Mouse (Mus musculus) midbrain, postnatal 0 days (tissue): ENCODE results near the gene Shisa6. TPM values are rescaled to one million over a fixed set of nuclear protein-coding genes. Genes with fewer than 3 reads are reported as not detected.

Source experiments
- ATAC-seq: fragments of 200-750 bp; cut with Nextera tagmentation; 2 replicates; pipeline ENCODE4 v1.8.0; 2017; ENCODE audit warnings: moderate number of reproducible peaks, mild to moderate bottlenecking, moderate TSS enrichment, moderate library complexity; ENCODE audit not compliant: low FRiP score
- DNase-seq: peaks from one replicate; pipeline ENCODE4 v3.0.0-alpha.2; 2015; ENCODE audit warnings: low spot score
- H3K27ac ChIP-seq: fragments of 300-500 bp; sonication (generic); 2 replicates; pipeline ENCODE4 v1.5.1; 2014; ENCODE audit warnings: low read depth, mild to moderate bottlenecking, low read length, mixed read lengths
- H3K27me3 ChIP-seq: fragments of 300-500 bp; sonication (generic); 2 replicates; pipeline ENCODE4 v1.6.1; 2014; ENCODE audit warnings: low read length, control low read depth, mixed read lengths; ENCODE audit not compliant: insufficient read depth
- H3K36me3 ChIP-seq: fragments of 300-500 bp; sonication (generic); 2 replicates; pipeline ENCODE4 v1.6.1; 2014; ENCODE audit warnings: low read length, control low read depth, mixed read lengths; ENCODE audit not compliant: insufficient read depth
- H3K4me1 ChIP-seq: fragments of 300-500 bp; sonication (generic); 2 replicates; pipeline ENCODE4 v1.6.1; 2014; ENCODE audit warnings: mild to moderate bottlenecking, control low read depth, antibody characterized with exemption, low read length, mixed read lengths; ENCODE audit not compliant: insufficient read depth
- H3K4me2 ChIP-seq: fragments of 300-500 bp; sonication (generic); 2 replicates; pipeline ENCODE4 v1.6.1; 2014; ENCODE audit warnings: low read depth, mild to moderate bottlenecking, low read length, mixed read lengths; ENCODE audit not compliant: poor library complexity, severe bottlenecking
- H3K4me3 ChIP-seq: fragments of 300-500 bp; sonication (generic); 2 replicates; pipeline ENCODE4 v1.5.1; 2014; ENCODE audit warnings: low read depth, mild to moderate bottlenecking, low read length, moderate library complexity
- H3K9ac ChIP-seq: fragments of 300-500 bp; sonication (generic); replicated peaks from 2 replicates; pipeline ENCODE4 v1.6.1; 2014; ENCODE audit warnings: mild to moderate bottlenecking, low read length, moderate library complexity, mixed read lengths; ENCODE audit not compliant: poor library complexity, severe bottlenecking
- H3K9me3 ChIP-seq: fragments of 300-500 bp; sonication (generic); 2 replicates; pipeline ENCODE4 v1.6.1; 2016; ENCODE audit warnings: low read length, control low read depth
- CTCF ChIP-seq: IDR thresholded peaks from 2 replicates; pipeline ENCODE4 v1.5.1; 2016; ENCODE audit warnings: antibody characterized with exemption, mild to moderate bottlenecking
- WGBS: fragments of 180-500 bp; shearing (Covaris S2); extraction: QIAGEN DNeasy Blood & Tissue Kit; methylation state at CpG from one replicate; pipeline ENCODE4 v1.1.7; 2014; 5-methylcytosine and 5-hydroxymethylcytosine counted together
- polyA plus RNA-seq: library from polyadenylated mRNA; unstranded; fragments of >200 nt; fragmentation: Nextera tagmentation; extraction: Ambion mirVana; gene quantifications from 2 replicates; pipeline ENCODE4 v1.2.1, GENCODE M21; 2015
- total RNA-seq: library from RNA; depleted of rRNA; stranded (reverse); fragments of >200 nt; gene quantifications from 2 replicates; pipeline ENCODE4 v1.2.3, GENCODE M21; 2014

Gene Shisa6
- total and polyA plus RNA-seq, 2 experiments from 2014 or later = 2.1 to 8.0 TPM

DNA sequence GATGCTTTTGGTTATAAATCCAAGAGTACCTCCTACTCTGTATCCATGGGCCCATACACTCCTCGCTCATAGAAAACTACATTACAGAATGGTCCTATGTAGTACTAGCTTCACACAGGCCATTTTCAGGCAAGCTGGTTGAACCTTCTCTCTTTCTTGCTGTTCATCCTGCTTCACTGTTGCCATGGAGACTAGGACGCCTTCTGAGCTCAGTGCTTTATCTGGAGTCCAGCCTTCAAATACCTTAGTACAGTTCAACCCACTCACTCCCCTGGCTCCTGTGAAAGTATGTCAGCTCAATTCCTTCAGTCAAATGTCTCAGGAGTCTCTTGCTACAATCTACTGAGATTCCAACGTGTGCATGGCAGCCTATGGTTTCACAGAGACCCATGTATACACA is 154.0 kb downstream of the Shisa6 start:
- Histone ChIP-seq H3K9me3 (no peaks in the 10 kb centered on the region), H3K4me1 (no peaks in the 10 kb centered on the region; the same call in 1 of the 2 replicates), H3K27ac (no peak overlapping the region), H3K27me3 (no peaks in the 10 kb centered on the region), H3K9ac (no peak overlapping the region), H3K36me3 (no peaks in the 10 kb centered on the region), H3K4me2 (no peak overlapping the region), H3K4me3 (no peak overlapping the region)
- DNase-seq (peak; percentile 34), ATAC-seq (no peak)
- no peak for TF ChIP-seq CTCF
- WGBS = 55% methylated on average over 3 of the region's 3 CpGs

GRCm38 (mm10) chr11:66369764-66370163 is 156.0 kb downstream of the Shisa6 start:
- Histone ChIP-seq H3K9me3 (no peaks in the 10 kb centered on the region), H3K4me2 (no peak overlapping the region), H3K4me3 (no peak overlapping the region), H3K27me3 (no peaks in the 10 kb centered on the region), H3K9ac (no peak overlapping the region), H3K4me1 (no peaks in the 10 kb centered on the region; the same call in 1 of the 2 replicates), H3K36me3 (no peaks in the 10 kb centered on the region), H3K27ac (no peak overlapping the region)
- no peak for DNase-seq
- TF ChIP-seq CTCF = no peak
- 89% methylated on average over 4 of the region's 4 CpGs for whole genome bisulfite sequencing
- no peak for ATAC-seq

GRCm38 (mm10) chr11:66366809-66367685 is 158.7 kb downstream of the Shisa6 start:
- Histone ChIP-seq H3K36me3 (no peaks in the 10 kb centered on the region), H3K9ac (no peak overlapping the region), H3K9me3 (no peaks in the 10 kb centered on the region), H3K4me2 (no peak overlapping the region), H3K27ac (no peak overlapping the region), H3K4me1 (no peaks in the 10 kb centered on the region; the same call in 1 of the 2 replicates), H3K4me3 (no peak overlapping the region), H3K27me3 (no peaks in the 10 kb centered on the region)
- no peak for DNase-seq
- WGBS = 53% methylated on average over 8 of the region's 8 CpGs
- TF ChIP-seq CTCF = no peak
- no peak for ATAC-seq

GRCm38 (mm10) chr11:66359811-66360210 is 166.0 kb downstream of the Shisa6 start:
- Histone ChIP-seq H3K4me3 (no peak overlapping the region), H3K4me1 (no peaks in the 10 kb centered on the region), H3K4me2 (no peak overlapping the region), H3K27me3 (no peaks in the 10 kb centered on the region), H3K27ac (no peak overlapping the region), H3K36me3 (no peaks in the 10 kb centered on the region), H3K9ac (no peak overlapping the region), H3K9me3 (no peaks in the 10 kb centered on the region)
- 88% methylated on average over 1 of the region's 1 CpGs for WGBS
- no peak for TF ChIP-seq CTCF
- DNase-seq (no peak), ATAC-seq (no peak)

DNA sequence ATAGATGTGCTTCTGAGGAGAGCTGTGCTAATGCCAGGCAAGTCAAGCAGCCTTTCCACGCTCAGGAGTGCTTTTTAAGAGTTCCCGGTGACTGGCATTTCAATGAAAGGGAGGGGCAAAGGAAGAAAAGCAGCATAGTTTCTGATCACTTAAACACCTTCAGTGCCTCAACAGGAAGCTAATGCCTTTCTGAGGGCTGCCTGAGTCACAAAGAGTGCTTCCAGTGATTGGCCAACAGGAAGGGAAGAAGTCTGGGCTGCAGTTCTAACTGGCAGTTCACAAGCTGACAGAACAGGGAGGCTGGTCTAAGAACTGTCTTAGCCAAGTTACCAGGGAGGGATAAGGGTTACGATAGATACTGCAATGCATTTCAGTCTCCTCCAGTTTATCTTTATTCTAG is 180.9 kb downstream of the Shisa6 start:
- no peak overlapping the region for H3K27ac ChIP-seq
- H3K9me3 ChIP-seq = no peaks in the 10 kb centered on the region
- H3K4me3 ChIP-seq = no peak overlapping the region
- H3K4me2 ChIP-seq = no peak overlapping the region
- TF ChIP-seq CTCF = no peak
- DNase-seq (no peak), ATAC-seq (no peak)
- H3K9ac ChIP-seq = no peak overlapping the region
- H3K4me1 ChIP-seq = no peaks in the 10 kb centered on the region
- no peaks in the 10 kb centered on the region for H3K27me3 ChIP-seq
- WGBS = 52% methylated on average over 3 of the region's 3 CpGs
- no peaks in the 10 kb centered on the region for H3K36me3 ChIP-seq

DNA sequence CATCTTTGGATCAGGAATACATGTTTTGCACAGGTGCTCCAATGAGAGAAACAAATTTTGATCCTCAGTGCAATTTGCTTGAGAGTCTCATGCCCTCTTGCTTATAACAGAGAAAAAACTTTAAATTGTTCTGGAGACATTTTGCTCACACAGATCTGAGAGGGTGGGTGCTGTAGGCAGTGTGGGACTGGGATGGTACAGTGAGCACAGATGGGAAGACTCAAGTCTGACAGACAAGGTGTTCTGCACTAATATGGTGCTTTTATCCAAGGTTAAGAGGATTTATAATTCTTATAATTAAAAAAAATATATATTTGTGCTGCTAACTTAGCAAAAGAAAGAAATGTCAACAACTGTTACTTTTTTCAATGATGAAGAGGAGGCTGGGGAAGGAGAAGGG is 189.5 kb downstream of the Shisa6 start:
- ATAC-seq (no peak), DNase-seq (no peak)
- no peak overlapping the region for H3K4me3 ChIP-seq
- no peak overlapping the region for H3K9ac ChIP-seq
- H3K4me2 ChIP-seq = no peak overlapping the region
- no peaks in the 10 kb centered on the region for H3K9me3 ChIP-seq
- no peaks in the 10 kb centered on the region for H3K36me3 ChIP-seq
- H3K27ac ChIP-seq = no peak overlapping the region
- no peak for TF ChIP-seq CTCF
- no peaks in the 10 kb centered on the region for H3K27me3 ChIP-seq
- no peaks in the 10 kb centered on the region for H3K4me1 ChIP-seq
